Mouse (Mus musculus) gastrocnemius, postnatal 25 days (tissue): ENCODE measurements at regions not wholly inside any gene's neighbourhood (a gene's known extent, or its start where the extent isn't known, plus 50 kb on each side); places are given as distances from the start of the nearest gene placed in this dataset.

ENCODE experiments used
- DNase-seq: peaks from one replicate; pipeline ENCODE4 v3.0.0; 2022

DNA sequence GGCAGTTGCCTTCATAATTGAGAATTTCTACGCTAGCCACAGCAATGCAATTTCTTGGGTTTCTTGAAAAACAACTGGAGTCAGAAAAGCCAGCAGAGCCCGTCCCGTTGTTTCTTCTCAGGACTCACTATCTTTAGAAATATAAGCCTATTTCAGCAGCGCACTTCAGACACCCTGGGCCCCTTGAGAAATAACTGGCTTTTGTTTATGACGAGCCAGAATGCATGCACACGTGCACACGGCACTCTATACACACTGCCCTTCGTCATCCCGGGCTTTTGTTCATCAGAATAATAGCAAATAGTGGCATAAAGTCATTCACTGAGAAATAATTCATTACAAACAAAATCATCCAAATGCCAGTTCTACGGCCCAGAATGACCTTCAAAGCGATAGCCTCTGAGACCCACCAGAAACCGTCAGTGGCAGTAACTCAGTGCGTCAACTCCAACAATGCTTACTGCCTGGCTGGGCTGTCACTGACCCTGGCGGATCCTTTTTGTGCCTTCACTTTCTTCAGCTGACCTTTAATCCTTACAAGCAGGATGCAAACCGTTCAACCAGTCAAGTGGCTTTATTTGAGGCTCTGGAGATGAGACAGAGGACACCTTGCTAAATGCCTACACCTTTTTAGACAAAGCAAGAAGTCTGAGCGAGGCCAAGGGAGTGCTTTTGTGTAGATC is 126.7 kb upstream of the Smarca2 start:
- DNase-seq = no peak

DNA sequence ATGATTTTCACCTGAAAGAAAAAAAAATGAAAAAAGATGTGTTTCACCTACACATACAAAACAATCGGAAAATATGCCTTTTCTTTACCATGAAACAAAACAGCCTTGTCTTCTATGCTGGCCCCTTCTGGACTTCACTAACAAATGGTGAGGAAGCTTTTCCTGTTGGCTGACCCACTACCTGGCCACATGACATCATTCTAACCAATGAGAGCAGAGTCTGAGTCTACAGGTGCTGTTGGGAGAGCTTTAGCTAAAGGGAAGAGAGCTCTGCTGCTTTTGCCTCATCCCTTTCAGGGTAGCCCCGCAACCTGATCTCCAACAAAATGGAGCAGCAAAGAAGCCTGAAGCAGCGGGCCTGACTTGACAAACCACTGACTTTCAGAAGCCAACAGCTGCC is 120.5 kb upstream of the Smarca2 start:
- DNase-seq = no peak

DNA sequence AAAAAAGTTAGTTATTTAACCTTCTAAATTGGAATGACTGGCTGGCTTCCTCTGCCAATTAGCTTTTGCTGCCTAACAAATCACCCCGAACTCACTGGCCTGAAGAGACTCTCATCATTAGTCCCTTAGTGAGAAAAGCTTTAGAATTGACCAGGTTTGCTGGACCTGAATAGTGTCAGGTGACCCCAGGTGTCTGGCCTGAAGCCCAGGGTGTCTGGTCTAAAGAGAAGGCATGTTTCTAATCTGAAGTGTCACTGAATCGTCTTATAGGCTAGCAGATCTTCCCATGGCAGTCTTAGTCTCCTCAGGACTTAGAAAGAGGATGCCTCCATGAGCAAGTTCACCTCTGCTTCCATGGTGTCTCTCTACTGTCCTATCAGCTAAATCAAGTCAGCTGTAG is 112.0 kb upstream of the Smarca2 start:
- no peak for DNase-seq

- no peak for DNase-seq
Observed at GRCm38 (mm10) chr19:26501064-26501463, 103.8 kb upstream of the Smarca2 start.

DNA sequence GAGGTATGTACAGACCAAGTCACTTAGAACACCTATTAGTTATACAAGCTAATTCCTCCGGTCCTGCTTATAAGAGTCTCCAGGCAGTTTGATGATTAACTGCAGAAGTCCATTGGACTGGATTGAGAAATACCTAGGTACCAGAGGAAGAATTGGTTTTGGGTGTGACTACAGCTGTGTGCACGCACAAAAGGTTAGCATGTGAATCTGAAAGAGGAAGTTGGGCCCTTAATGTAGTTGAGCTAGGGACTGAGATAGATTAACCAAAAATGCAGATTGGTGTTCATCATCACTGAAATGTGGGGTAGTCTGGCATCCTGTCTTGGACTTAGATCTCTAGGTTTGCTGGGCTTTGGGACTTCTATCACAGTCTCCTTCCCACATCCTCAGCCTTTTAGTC is 100.8 kb upstream of the Smarca2 start:
- no peak for DNase-seq

DNA sequence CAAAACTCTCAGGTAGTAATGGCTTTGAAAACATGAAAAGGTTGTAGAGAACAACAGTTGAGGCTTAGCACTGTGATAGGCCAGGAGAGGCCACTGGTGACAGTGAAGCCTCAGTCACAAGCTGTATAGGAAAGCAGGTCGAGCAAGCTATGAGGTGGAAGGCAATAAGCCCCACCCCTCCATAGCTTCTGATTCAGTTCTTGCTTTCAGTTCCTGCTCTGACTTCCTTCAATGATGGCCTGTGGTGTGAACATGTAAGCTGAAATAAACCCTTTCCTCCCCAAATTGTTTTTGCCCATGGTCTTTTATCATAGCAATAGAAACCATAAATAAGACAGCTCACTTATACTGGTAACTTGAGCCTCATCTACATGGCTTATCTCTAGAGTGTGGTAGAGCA is 98.0 kb upstream of the Smarca2 start:
- no peak for DNase-seq

- DNase-seq = no peak
Observed at GRCm38 (mm10) chr19:26507986-26508385, 96.9 kb upstream of the Smarca2 start.

DNA sequence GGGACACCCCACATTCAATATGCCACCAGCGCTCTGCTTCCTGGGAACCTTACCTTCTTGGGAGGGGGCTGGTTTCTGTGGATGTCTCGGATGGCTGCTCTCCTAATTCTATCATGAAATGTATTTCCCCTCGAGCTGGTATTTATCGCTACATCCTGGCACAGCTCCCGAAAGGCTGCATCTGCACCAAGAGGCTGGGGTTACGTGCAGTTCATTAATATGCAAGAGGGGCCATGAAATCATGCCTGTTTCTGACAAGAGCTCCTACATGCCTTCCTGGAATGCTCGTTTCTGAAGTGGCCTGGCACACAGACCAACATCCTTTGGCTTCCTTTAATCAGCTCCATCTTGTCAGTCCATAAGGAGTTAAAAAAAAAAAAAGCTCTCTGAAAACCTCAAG is 96.2 kb upstream of the Smarca2 start:
- DNase-seq = no peak

DNA sequence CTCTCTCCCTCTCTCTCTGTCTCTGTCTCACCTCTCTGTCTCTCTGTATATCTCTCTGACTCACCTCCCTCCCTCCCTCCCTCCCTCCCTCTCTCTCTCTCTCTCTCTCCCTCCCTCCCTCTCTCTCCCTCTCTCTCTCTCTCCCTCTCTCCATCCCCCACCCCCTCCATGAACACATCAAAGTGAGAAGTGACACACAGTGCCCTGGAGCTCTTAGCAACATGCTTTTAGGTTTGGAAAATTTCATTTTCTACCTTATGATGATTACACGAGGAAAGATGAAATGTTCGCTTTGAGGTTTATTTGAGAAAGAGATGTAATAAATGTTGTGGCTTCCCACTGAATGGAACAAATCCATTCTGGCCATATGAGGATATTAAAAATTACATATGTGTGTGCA is 95.6 kb upstream of the Smarca2 start:
- no peak for DNase-seq

GRCm38 (mm10) chr19:26510185-26510584 is 94.7 kb upstream of the Smarca2 start:
- DNase-seq = no peak

DNA sequence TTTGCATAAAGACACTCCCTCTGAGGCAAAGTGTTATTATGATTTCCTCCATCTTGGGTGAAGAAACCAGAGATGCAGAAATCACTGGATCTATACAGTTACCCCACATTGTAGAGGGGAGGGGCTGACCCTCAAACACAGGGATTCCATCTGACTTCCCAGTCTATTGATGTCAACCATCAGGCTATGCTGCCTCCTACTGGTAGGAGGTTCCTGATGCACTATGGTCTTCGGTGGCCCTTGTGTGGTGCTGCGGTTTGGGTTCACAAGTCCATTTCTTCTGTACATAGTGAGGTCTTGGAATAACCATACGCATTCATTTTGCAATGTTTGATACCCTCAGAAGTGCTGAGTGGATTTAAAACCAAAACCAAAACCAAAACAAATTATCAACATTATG is 94.0 kb upstream of the Smarca2 start:
- DNase-seq = no peak

GRCm38 (mm10) chr19:26511756-26512155 is 93.1 kb upstream of the Smarca2 start:
- DNase-seq = no peak

DNA sequence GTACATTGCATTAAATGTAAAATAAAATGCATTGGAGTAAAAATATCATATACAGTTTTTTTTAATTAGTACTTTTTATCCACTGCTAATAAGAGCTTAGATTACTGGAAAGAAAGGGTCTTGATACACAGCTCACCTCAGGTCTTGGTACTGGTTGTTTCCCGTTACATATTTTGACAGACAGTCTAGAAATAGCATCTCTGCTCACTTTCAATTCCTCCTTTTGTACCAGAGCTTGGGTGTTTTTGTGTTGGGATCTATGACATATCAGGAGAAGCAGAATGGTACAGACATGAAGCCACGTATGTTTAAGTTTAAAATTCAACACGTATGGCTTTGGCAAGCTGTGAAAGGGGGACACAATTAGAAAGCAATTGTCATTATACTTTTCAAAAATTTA is 80.3 kb upstream of the Smarca2 start:
- no peak for DNase-seq

DNA sequence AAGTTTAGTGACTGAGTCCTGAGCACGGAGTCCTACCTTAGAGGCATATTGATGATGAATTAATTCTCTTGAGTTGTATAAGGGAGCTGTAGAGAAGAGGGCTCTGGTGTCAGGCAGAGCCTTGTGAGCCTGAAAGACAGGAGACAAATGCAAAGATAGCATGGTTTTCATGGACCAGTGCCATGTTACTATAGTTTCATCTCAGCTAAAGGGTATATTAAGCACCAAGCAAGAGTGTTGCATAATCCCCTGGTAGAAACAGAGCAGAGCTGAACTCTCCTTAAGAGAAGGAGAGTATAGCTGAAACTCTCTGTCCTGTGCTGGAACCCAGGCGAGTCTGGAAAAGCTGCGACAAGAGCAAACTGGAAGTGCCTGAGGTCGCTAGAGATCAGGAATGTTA is 73.5 kb upstream of the Smarca2 start:
- DNase-seq = no peak

GRCm38 (mm10) chr19:26532509-26532908 is 72.3 kb upstream of the Smarca2 start:
- no peak for DNase-seq

- no peak for DNase-seq
Observed at GRCm38 (mm10) chr19:26545671-26546070, 59.2 kb upstream of the Smarca2 start.

- no peak for DNase-seq
Observed at GRCm38 (mm10) chr19:26547522-26547921, 57.3 kb upstream of the Smarca2 start.

GRCm38 (mm10) chr19:26548562-26549270 is 56.1 kb upstream of the Smarca2 start:
- no peak for DNase-seq

DNA sequence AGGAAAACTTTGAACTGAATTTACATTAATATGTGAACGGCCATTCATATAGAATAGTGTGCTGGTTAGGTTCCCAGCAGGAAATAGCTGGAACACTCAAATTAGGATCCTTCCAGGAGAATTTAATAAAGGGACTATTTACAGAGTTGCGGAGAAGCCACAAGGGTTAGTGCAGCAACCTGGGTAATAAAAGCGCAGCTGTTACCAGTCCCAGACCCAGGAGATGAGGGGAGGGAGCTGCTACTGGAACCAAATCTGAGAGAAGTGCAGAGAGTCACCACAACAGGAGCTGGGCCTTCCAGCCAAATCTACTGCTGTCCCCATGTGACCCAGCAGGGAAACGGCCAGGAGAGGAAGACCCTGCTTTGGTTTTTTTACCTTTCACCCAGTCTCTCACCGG is 54.6 kb upstream of the Smarca2 start:
- DNase-seq = no peak
